Mouse (Mus musculus) spleen, adult 2 months (tissue): ENCODE results near the gene Mtr.

Experiments
- CTCF ChIP-seq: fragments of 200-500 bp; IDR thresholded peaks from 2 replicates; pipeline ENCODE4 v1.5.1; 2011; ENCODE audit warnings: mild to moderate bottlenecking, inconsistent platforms; ENCODE audit not compliant: insufficient read depth, insufficient read length, insufficient replicate concordance; ENCODE audit errors: extremely low read depth
- POLR2A ChIP-seq: fragments of 200-500 bp; IDR thresholded peaks from 2 replicates; pipeline ENCODE4 v1.6.1; 2011; ENCODE audit warnings: low read depth, low read length, inconsistent platforms

DNA sequence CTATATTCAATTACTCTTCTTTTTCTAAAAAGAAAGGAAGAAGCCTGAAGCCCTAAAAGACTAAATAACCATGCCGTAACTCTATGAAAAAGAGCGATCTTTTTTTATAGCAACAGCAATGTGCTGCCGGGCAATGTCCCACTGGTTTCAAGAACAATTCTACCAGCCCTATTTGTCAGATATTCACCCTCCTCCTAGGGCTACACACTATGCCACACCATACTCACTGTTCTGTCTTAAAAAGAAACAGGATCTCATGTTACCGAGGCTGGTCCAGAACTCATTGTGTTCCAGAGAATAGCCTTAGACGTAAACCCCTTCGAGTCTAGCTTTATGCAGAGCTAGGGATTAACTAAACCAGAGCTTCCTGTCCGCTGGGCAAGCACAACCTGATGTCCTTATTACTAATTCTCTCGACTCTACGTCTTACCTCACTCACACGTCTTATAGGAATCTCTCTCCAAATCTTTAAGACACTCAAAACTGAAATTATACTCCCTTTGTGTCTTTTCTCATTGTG, 982 bp downstream of the Mtr start:
- TF ChIP-seq CTCF (no peak), POLR2A (no peak)
